Mouse (Mus musculus) frontal cortex, postnatal 25 days (tissue): ENCODE data around the gene Krtap9-3.

Source experiments
- DNase-seq, 2 experiments: peaks; one replicate each; pipeline ENCODE4 v3.0.0; 2022; ENCODE audit warnings: low spot score in 2 of 2

Gene Krtap9-3

DNA sequence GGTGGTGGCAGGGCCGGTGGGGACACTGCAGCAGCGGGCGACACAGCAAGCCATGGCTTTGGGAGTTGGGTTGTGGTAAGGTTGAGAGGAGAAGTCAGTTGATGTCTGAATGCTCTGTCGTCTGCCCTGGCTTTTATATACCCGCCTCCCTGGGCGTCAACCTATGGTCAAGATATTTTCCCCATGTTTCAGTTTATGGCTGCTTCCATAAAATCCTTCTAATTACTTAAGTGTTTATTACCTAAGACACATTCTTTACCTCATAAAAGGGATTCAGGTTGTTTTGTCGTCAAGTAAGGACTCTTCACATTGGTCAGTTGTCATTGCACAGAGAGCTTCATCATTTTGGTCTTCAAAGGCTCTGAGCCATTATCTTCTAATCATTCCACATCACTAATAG, 31.4 kb downstream of the Krtap9-3 start, which contains the start of gene Krtap3-1:
Krtap3-1 (minus strand) TSS at position 101 of the 400 bp plus-strand sequence.
- no peak for DNase-seq

DNA sequence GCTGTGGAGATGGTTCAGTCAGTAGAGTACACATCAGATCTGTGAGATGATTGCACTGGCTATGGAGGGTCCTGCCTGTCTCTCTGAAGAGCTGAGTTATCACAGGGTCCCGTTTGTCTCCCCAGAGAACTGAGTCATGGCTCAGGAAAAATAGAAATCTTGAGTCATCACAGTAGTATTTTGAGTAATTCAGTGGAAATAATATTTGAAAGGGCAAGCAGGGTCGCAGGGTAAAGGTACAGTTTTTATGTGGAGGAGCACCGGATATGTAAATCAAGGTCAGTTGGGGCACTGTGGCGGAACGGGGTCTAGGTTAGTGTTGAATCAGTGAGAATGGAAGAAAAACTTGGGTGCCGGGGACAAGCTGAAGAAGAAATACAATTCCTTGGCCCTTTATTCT, 35.3 kb downstream of the Krtap9-3 start:
- no peak for DNase-seq

DNA sequence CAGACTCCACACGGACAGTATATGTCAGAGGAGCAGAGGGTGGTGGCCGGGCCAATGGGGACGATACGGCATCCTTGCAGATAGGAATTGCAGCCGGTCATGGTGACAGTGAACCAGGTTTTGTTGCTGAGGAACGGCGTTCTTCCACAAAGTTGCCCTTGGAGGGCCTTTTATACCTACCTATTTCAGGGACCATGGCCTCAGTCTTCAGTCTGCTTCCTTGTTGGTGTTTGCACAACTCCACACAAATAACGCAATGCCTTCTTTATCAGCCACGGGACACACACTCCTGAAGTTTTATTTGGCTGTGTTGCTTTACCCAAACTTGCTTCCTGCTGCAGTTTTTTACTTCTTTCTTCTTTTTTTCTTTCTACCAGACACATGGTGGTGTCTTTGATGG, 38.5 kb downstream of the Krtap9-3 start, which contains the start of gene Gm11939:
Gm11939 (minus strand) TSS at position 101 of the 400 bp plus-strand sequence.
- DNase-seq = no peak

- no peak for DNase-seq
Observed at GRCm38 (mm10) chr11:99557976-99558745, 39.7 kb downstream of the Krtap9-3 start.

- no peak for DNase-seq
Observed at GRCm38 (mm10) chr11:99556753-99557152, 41.2 kb downstream of the Krtap9-3 start, which contains the start of gene Krtap3-2. Krtap3-2 (minus strand) TSS chr11:99556853.

DNA sequence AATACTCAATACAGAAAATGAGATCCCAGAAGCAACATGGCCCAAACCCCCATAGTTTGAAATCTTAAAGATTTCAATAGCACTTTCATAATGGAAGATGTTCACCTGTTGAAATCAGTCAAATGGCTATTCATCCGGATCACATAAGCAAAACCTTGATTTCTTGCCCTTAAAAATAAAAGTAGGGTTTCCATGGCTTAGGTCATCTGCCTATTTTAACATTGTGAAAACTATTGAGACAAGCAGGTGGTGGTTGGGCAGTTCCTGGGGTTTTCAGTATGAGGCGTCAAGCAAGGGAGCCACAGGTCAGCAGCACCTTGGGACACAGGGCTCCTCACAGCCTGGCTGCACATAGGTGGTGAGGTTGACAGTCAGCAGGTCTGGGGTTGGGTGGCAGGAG, 41.7 kb downstream of the Krtap9-3 start:
- no peak for DNase-seq

DNA sequence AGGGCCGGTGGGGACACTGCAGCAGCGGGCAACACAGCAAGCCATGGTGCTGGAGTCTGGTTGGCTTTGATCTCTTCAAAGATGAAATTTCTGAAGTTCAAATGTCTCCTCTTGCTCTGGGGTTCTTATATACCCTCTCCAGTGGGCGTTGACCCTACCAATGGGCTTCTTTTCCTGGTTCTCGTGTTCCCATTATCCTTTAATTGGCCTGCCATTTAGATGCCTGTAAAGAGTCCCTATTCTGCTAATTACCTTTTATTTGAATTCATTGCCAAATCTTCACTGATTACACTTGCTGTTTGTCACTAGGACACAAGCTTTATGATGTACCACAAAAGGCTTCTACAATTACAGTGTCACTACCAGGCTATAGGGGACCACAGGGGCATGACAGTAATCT, 47.1 kb downstream of the Krtap9-3 start, which contains the start of gene Krtap3-3:
Krtap3-3 (minus strand) TSS at position 101 of the 400 bp plus-strand sequence.
- no peak for DNase-seq

DNA sequence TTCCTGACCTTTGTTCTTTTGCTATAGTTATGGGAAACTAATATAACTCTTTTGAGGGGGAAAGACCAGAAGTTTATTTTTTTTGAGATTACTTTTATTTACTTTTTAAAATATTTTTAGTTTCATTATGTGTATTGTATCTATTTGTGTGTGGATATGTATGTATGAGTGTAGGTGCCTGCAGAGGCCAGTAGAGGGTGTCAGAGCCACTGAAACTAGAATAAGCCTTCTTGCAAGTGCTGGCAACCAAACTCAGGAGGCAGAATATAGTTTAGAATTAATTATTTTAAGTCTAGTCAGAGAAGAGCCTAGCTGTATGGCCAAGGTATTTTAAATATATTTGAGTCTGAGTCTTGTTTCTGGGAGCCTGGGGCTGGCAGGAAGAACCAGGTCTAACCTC, 50.0 kb downstream of the Krtap9-3 start:
- DNase-seq = no peak
